Mouse (Mus musculus): ENCODE results near the gene Lrch1.

The Lrch1 gene

DNA sequence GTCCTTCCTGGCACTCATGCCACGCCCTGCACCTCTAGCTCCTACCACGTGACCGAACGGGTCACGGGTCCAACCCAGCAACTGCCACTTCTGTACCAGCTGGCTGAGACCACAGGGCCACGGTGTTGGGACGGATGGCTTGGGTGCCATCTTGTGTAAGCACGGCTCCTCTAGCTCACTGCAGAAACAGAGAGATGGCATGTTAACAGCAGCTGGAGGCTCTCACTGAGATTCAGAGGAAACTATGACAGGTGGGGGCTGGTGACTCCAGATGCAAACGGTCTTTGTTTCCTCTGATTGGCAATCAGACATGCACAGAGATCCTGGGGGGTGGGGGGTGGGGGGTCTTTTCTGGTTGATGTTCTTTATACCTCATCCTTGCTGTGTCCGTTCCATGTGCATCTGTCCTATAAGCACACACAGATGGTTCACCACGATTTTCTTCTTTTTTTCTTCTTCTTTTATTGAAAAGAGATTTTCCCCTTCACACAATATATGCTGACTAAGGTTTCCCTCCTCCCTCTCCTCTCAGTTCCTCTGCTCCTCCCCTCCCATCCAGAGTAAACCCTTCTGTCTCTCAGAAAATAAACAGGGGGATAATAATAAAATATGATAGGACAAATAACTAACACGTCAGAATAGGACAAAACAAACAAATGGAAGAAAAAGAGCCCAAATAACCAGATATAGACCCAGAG is 25.5 kb downstream of the Lrch1 start:
- in situ Hi-C loops (cut with MboI) = no loop called here

DNA sequence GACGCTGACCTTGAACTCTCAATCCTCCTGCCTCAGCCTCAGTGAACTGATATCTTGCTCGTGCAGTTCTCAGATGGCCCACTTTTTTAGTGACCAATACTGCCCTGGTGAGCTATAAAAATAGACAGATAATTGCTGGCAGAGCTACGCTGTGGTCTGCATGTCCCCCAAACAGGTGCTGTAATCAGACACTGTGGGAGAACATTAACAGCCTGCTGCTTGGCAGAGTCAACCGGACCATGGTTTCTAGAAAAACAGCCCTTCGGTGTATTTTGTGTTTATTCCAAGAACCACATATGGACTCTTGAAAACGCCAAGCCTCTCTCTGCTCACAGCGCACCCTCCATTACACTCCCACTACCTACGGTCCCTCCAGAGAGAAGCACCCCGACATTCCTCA is 26.2 kb downstream of the Lrch1 start:
- in situ Hi-C loops (cut with MboI) = no loop called here

DNA sequence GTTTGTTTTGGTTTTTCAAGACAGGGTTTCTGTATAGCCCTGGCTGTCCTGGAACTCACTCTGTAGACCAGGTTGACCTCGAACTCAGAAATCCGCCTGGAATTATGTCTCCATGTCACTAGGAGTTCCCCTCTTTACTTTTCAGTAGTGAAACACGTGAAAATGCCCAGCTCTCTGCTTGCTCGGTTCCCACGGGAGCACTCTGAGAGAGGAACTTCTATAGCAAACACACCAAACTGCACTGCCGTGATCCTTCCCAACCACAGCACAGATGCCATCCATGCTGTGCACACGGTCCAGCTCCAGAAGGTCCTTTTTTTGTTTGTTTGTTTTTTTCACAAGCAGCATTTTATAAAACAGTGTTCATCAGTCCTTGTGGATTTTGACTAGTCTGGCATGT is 28.5 kb downstream of the Lrch1 start:
- in situ Hi-C loops (cut with MboI) = no loop called here

DNA sequence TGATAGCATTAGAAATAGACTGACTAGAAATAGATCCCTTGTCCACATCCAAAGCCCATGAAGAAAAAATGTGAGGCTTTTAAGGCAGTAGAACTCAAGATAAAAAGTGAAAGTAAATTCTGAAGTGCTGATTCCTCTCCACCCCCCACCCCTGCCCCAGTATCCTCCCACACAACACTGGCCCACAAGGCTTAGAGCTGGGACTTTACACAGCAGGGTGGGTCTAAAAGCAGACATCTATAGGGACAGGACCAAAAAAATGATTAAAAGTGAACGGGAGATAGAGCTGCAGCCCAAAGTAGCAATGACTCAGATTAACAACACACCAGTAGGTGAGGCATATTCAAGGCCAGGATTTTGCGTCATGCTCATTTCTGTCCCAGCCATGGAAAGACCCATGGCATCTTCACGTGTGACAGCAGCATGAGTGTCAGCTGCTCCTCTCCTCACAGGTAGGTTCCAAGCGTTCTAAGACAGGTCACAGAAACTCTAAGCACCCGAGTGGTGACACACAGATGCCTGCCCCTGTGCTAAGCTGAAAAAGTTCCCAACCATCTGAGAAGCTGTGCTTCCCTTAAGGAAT is 29.1 kb downstream of the Lrch1 start:
- in situ Hi-C loops (cut with MboI) = no loop called here

DNA sequence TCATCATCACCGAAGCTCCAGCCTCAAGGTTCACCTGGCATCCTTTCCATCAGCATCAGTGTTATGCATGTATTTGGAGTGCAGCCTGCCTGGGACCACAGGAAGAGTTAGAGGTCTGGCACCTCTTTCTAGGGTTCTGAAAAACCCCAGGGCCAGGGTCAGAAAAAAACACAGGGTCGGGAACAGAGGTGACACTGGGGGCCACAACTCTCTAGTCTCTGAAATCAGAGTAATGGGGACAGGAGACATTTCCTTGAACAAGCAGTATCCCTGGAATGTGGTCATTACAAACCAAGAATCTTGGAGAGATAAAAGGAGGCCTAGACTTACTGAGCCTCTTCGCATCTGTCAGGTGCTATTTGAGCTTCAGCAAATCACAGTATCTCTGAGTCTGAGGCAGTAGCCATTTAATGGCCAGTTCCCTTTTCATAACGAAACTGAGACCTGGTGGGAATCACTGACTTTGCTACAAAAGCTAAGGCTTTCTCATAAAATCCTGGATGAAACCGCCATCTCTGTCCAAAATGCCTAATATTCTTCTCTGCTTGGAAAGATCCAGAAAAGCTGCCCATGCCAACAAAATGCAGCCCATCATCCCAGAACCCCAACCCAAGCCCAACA is 30.1 kb downstream of the Lrch1 start:
- in situ Hi-C loops (cut with MboI) = no loop called here

DNA sequence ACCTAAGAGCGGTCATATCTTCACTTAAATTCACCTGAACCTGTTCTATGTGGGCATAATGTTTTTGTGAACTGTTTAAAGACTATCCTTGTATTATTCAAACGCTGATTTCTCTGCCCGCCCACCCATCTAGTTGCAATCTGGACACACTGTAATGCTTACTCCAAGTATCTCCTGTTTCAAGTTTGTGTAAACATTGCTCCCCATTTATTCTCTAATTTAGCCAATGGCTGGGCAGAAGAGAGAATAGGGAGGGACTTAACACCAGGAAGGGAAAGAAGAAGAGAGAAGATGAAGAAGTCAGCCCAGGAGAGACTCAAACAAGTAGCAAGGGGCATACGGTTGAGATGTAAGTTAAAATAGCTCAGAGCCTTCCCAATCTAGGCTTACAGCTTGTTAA is 31.0 kb downstream of the Lrch1 start:
- in situ Hi-C loops (cut with MboI) = no loop called here

DNA sequence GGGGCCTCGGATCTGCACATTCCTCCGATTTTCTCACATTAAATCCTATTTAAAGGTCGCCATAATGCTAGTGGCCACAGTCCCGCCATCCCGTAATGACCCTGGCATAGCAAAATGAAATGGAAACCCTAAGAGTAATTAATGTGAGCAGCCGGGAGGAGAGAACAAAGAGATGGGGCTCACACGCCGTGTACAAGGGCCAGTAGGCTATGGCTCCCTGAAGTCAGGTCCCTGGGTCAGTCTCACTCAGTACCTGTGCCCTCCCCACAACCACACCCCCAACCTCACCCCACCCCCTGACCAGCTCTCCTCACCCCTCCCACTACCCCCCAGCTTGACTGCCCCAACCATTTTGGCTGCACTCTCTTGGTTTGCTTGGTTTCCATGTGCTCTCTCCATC is 31.6 kb downstream of the Lrch1 start:
- in situ Hi-C loops (cut with MboI) = no loop called here

DNA sequence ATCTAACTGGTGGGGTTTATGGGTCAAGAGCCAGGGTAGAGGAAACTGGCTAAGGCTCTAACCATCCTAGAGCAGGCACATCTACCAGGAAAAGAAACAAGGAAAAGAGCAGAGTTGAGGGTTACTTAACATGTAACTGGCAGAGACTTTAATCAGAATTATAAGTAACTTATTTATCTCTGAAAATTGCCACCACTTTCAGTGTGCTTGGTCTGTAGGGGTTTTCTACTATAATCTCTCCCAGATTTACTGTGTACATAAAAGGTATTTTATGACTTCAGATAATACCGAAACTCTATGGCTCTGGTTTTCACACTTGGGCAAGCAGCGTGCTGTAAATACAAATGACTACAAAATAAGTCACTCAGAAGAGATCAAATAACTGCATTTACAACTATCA is 32.0 kb downstream of the Lrch1 start:
- in situ Hi-C loops (cut with MboI) = no loop called here

DNA sequence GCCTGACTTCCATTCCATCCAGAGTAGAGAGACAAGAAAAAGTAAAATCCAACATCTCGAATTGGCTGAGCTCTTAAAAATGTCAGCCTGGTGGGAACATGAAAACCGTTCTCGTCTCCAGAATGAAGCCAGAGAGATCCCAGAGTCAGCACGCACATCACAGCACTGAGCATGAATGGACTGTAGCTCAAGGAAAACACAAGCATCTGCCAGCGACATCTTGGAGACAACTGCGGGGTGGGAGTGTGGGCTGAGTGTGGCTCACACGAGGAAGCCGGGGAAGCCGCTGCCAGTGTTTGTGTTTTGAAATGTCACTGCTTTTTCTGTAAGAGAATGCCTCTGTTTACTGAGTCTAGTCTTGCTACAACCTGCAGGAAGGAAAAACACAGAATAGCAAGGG is 32.7 kb downstream of the Lrch1 start:
- in situ Hi-C loops (cut with MboI) = no loop called here

DNA sequence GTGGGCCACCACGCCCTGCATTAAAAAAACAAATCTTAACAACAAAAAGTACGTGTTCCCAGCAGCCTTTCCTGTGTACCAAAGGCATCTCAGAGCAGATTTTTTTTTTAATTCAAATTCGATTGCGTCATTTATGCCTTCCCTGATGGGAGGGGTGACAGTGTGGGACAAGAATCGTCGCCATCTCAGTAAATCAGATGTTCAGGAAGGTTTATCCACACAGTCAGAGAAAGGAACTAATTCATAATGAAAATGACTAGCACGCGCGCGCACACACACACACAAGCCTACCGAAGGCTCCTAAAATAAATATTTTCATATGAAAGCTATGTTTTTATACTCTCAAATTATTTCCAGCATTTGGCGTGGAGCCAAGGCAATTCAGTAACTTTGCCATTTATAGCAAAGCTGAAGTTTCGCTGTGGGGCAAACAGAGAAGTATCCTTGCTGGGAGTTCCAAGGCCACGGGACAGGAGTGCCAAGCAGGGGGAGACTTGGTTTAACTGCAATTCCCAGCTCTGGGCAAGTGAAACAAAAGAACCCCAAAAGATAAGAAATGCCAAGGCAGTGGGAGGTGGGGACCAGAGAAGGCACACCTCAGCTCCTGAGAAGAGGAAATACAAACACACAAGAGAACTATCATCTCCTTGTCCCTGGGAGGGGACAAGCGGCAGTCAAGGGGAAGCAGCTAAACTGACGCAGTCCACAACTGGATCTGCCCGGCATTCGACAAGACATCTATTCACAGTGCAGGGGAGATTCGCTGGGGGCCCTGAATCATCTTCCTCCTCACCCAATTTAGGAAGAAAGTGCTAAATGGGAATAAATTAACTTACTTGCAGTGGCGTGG is 34.1 kb downstream of the Lrch1 start:
- in situ Hi-C loops (cut with MboI) = no loop called here

DNA sequence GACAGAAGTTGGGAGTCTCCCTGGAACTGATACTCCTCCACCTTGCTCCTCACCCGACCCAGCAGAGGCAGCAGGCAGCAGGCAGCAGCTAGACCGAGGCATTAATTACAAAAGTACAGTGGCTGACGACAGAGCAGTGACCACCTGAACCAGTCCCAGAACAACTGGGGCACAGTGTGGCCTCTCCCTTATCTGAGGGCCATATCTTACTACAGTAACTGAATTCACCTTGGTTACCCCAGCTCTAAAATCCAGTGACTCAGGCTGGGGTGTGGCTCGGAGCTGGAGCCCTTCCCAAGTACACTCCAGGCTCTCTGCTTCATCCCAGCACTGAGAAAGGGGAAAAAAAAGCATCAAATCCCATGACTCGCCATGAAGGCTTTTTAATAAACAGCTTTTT is 37.3 kb downstream of the Lrch1 start:
- in situ Hi-C loops (cut with MboI) = no loop called here

DNA sequence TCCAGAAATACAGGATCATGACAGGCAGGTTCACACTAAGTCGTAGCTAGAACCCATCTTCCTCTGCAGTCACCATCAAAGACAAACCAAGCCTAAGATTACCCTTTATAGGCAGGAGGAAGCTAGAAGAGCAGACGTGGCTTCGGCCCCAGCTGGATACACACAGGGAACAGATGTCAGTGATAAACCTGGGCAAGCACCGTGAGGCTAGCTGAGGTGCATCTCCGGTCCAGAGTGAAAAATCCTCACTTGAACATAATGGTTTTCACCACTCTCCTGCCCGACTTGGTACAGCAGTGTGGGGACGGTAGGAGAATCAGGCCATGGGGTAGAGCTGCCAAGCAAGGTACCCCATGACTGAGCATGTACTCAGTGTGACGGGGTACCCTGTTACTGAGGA is 38.7 kb downstream of the Lrch1 start:
- in situ Hi-C loops (cut with MboI) = no loop called here

DNA sequence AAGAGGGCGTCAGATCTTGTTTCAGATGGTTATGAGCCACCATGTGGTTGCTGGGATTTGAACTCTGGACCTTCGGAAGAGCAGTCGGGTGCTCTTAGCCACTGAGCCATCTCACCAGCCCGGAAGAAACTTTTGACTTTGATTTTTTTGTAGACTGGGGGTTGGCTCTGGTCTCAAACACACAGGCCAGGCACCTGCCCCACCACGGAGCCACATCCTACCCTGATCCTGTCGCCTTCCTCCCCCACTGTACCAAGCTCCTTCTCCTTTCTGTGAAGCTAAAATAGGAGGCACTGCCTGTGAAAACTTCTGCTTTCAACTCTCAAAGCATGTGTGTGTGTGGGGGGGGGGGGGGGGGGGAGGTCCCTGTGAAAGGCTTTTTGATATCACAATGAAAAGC is 39.4 kb downstream of the Lrch1 start:
- in situ Hi-C loops (cut with MboI) = no loop called here

DNA sequence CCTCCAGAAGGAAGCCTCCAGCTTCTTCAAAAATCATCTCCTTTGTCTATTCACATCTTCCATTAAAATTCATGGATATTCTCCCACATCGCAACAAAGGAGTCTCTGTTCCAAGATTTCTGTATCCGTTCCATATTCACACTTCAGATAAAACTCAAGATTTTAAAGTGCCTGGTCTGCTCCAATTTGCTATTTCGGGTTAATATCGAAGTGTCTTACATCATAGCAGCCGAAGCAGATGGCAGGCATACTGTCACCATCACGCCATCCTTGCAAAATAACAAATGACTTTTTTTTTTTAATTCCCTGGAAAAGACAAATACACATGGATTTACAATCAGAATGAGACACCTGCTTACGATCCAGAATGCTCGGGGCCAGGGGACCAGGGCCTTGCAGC is 40.0 kb downstream of the Lrch1 start:
- in situ Hi-C loops (cut with MboI) = no loop called here

DNA sequence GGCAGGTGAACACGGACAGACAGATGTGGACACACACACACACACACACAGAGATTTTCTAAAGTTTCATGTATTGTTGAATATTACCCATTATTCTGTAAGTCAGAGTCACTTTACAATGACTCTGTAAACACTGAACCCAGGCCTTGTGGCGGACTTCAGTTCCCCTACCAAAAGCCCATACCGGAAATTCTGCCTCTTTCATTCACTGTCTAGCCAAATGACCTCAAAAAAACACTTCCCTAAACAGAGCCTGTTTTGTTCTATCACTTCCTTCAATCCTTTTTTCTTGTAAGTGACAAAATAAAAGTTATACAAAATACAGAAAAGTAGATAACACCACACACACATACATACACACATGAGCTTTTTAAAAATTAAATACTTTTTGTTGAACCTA is 41.7 kb downstream of the Lrch1 start:
- in situ Hi-C loops (cut with MboI) = no loop called here

DNA sequence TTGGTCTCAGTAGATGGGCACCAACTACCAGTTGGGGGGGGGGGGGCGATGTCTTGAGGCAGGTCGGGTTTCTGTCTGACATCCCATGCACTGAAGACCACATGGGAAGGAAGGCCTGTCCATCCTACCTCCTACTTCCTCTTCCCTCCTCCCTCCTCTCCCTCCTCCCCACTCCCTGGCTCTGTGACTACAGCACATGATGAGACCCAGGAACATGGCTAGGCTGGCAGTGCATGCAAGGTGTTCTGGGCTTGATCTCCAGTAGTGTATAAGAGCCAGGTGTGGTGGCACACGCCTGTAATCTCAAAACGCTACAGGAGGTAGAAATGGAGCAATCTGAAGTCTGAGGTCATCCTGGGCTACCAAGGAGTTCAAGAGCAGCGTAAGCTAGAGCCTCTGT is 43.2 kb downstream of the Lrch1 start:
- in situ Hi-C loops (cut with MboI) = no loop called here

DNA sequence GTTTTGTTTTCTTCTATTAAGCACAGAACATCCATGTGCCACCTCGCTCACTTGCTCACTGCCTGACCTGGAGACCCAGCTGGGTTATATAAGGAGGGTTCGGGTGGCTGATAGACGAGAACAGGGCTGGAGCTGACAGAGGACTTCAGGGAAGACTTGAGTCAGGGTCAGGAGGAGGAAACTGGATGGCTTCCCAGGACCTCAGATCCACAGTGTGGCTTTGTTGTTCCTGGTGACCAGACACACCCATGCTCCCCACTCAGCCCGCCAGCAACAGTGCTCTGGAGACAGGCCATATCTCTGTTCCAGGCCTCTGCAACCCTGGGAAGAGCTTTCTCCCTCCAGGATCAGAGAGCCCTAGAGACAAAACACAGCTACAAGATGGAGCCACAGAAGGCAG is 44.6 kb downstream of the Lrch1 start:
- in situ Hi-C loops (cut with MboI) = no loop called here

DNA sequence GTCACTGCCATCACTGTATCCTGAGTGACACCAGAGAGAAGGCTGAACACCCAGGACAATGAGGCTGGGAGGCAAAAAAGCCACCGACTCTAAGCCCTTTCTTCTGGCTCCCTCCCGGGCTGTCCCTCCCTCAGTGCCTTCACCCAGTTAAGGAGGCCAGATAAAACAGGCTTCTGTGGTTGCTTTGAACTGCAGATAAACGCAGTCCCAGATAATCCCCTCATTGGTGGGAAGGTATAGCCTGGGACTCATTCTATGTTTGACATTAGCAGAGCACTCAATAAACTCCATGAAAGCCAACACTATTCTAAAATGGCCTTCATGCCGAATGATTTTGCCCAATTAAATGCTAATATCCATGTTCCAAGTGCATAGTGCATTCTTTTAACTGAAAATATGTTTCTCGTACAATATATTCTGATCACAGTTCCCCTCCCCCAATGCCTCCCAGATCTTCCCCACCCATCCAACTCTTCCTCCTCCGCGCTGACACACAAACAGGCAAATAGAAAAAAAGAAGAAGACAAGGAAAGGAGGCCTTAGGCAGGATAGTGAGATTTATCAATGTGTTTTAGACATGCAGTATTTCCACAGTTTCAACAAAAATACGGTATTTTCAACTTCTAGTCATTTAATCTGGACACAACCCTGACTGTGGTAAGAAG is 46.8 kb downstream of the Lrch1 start:
- in situ Hi-C loops (cut with MboI) = no loop called here

DNA sequence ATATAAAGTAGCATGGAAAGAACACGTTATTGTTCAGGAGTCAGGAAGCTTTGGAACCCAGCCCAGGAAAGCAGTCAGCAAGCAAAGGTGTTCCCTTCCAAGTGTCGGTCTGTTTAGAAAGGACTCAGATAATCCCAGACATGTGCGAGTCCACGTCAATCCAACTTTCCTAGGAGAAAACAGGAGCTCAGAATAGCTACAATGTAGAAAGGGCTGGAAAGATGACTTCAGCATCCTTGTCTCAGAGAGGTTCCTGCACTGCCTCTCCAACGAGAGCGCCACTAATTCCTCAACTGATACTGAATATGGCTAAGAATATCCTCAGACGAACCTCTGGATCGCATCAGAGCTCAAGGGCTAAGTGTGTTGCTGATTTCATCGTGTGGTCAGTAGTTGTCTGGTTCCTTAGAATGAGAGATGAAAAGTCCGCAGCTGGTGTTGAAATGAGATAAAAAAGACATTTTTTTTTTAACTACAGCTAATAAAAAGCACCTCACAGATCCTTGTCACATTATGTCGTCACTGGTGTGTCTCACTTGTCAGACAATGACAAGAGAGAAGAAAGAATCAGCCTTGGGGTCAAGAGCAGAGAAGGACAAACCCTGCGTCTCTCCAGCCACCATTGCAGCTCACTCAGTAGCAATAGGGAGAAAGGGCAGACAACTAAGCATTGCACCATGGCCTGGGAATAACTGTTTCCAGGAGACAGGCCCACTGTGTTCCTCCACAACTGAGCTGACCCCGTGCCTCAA is 47.5 kb downstream of the Lrch1 start:
- in situ Hi-C loops (cut with MboI) = no loop called here

DNA sequence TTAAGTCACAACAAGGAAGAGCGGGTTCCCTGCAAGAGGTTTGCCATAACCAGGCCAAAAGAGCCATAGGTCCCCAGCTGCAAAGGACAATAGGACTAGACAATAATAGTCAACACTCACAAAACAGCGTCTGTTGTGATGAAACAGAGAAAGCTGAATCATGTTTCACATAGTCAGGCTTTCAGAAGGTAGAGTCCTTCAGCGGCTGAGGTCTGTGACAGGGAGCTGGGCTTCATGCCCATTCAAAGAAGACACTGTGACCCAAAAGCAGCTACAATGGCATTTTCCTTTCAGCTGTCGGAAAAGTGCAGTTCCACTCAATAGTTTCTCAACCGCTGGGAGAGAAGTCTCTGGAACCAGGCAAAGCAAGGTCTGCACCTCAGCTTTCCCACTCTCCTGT is 48.7 kb downstream of the Lrch1 start:
- in situ Hi-C loops (cut with MboI) = no loop called here

DNA sequence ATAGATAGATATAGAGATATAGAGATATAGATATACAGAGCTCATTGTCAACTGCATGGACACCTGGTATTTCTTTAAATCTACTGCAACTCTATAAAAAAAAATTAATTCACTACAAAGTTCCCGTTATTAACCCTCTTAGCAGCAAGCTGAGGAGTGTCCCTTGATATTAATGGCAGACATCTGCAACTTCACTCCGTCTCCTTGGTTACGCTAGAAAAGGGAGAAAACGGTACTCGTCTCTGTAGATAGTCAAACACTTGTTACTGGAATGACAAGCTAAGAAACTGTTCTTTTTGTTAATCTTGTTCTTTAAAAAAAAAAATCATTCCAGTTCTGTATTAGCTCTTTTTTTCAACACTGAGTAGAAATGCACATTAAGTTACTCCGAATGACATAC is 54.0 kb downstream of the Lrch1 start:
- in situ Hi-C loops (cut with MboI) = no loop called here

Measured in mature B cell (primary cell).